In the genomic region with DNA sequence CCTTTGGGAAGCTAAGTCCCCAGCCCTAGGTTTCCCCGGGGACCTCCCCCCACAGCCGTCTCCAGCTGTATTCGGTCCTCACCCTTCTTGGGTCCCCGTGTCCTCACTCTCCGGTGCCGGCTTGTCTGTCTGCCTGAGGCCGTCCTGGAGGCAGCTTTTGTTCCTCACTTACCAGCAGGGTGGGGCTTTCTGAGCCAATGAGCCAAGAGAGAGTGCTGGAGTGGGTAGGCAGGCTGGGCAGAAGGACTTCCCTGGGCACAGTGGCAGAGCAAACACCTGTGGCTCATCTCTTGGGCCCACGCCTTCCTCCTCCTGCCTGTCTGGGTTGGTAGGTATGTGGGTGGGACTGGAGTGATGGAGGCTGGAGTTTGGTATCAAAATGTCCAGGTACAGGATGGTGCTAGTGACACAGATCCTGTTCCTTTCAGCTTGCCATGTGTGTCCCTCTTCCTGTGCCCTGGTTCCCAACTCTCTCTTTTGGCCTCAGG, we compare ENCODE assay signal across 17 mouse cellular contexts. TPM values are rescaled to one million over a fixed set of nuclear protein-coding genes. Genes with fewer than 3 reads are reported as not detected.
A peak's percentile ranks its signal among the peaks of the same experiment; 100 is the strongest.
DNase-seq lines count a peak whose midpoint lies in the region; ATAC-seq and TF ChIP-seq lines count a peak whose summit lies in the region.
"Had no signal": no experiment of that assay in that cellular context is flagged by ENCODE, and none has a peak within 500 bp of the region (broad histone marks: within the 10 kb centered on the region; RNA-seq: fewer than 3 reads in every experiment).

Gjb4 (minus strand) TSS at position 131 of the 488 bp plus-strand sequence.

- H3K9ac ChIP-seq in heart, embryonic 16.5 days (ENCODE audit: low read length): no peak within 1 kb of the TSS
- H3K9ac ChIP-seq in heart, adult 2 months (ENCODE audit: low read depth, low read length): no peak within 1 kb of the TSS
- no peak within 1 kb of the TSS for H3K9ac ChIP-seq in stomach, postnatal 0 days (ENCODE audit: low read length)
- H3K9ac ChIP-seq: embryonic facial prominence, embryonic 12.5 days; forebrain, embryonic 15.5 days; liver, embryonic 15.5 days had no signal

- H3K27me3 ChIP-seq in heart, embryonic 16.5 days (ENCODE audit: control insufficient read depth, insufficient read depth, low read length): no peaks in the 10 kb centered on the region
- H3K27me3 ChIP-seq in heart, adult 2 months (ENCODE audit: control insufficient read depth, insufficient read depth, low read length): no peaks in the 10 kb centered on the region
- peaks cover 17% of the 10 kb centered on the region for H3K27me3 ChIP-seq in megakaryocyte, embryonic 14.5 days (replicated peaks)
- no peaks in the 10 kb centered on the region for H3K27me3 ChIP-seq in stomach, postnatal 0 days (ENCODE audit: control insufficient read depth, insufficient read depth, low read length)
- H3K27me3 ChIP-seq: embryonic facial prominence, embryonic 12.5 days; forebrain, embryonic 15.5 days; liver, embryonic 15.5 days had no signal

- no peak for TF ChIP-seq EP300 in heart, adult 2 months (IDR thresholded peaks at IDR 0.05; ENCODE audit: insufficient read depth, low read depth, low read length)
- no peak for TF ChIP-seq EP300 in stomach, postnatal 0 days (optimal IDR thresholded peaks at IDR 0.05)

- no peak for DNase-seq in heart, adult 2 months
- peak; percentile 41 for DNase-seq in Muller cell, postnatal 12 days (ENCODE audit: inconsistent ontology term)
- no peak for DNase-seq in stomach, postnatal 0 days (ENCODE audit: low spot score)
- no peak for DNase-seq in thymus, postnatal 10 days (ENCODE audit: low spot score in 2 of 2)
- DNase-seq: gastrocnemius, postnatal 10 days had no signal

- H3K9me3 ChIP-seq in heart, embryonic 16.5 days (replicated peaks; ENCODE audit: control insufficient read depth, low read length): no peaks in the 10 kb centered on the region
- H3K9me3 ChIP-seq in megakaryocyte, embryonic 14.5 days: no peaks in the 10 kb centered on the region
- H3K9me3 ChIP-seq in stomach, postnatal 0 days (ENCODE audit: control insufficient read depth, low read length): no peaks in the 10 kb centered on the region
- H3K9me3 ChIP-seq: embryonic facial prominence, embryonic 12.5 days; forebrain, embryonic 15.5 days; liver, embryonic 15.5 days had no signal

- 0 out of 2 replicates have a peak within 1 kb of the TSS, but pooled peaks have one; percentile 28 for H3K27ac ChIP-seq in heart, embryonic 16.5 days (ENCODE audit: low read length)
- H3K27ac ChIP-seq in heart, adult 2 months: no peak within 1 kb of the TSS
- no peak within 1 kb of the TSS for H3K27ac ChIP-seq in stomach, postnatal 0 days (replicated peaks)
- H3K27ac ChIP-seq: embryonic facial prominence, embryonic 12.5 days; forebrain, embryonic 15.5 days; liver, embryonic 15.5 days had no signal

- 48% methylated on average over 8 of the region's 8 CpGs for WGBS in heart, embryonic 16.5 days
- 69% methylated on average over 8 of the region's 8 CpGs for WGBS in heart, adult 2 months
- 46% methylated on average over 8 of the region's 8 CpGs for WGBS in stomach, postnatal 0 days

- TF ChIP-seq POLR2A in heart, adult 2 months (IDR thresholded peaks at IDR 0.05; ENCODE audit: insufficient read depth, low read depth, low read length): no peak

- no peaks in the 10 kb centered on the region for H3K36me3 ChIP-seq in heart, embryonic 16.5 days (ENCODE audit: control insufficient read depth, insufficient read depth)
- no peaks in the 10 kb centered on the region for H3K36me3 ChIP-seq in heart, adult 2 months (ENCODE audit: control insufficient read depth, insufficient read depth, low read length)
- peaks cover 20% of the 10 kb centered on the region for H3K36me3 ChIP-seq in megakaryocyte, embryonic 14.5 days (replicated peaks; ENCODE audit: low read length)
- no peaks in the 10 kb centered on the region for H3K36me3 ChIP-seq in stomach, postnatal 0 days (ENCODE audit: control insufficient read depth, insufficient read depth, low read length)
- H3K36me3 ChIP-seq: embryonic facial prominence, embryonic 12.5 days; forebrain, embryonic 15.5 days; liver, embryonic 15.5 days had no signal

- peaks cover 18% of the 10 kb centered on the region for H3K4me1 ChIP-seq in heart, embryonic 16.5 days (ENCODE audit: control insufficient read depth, insufficient read depth, low read length)
- no peaks in the 10 kb centered on the region for H3K4me1 ChIP-seq in heart, adult 2 months (ENCODE audit: control insufficient read depth, insufficient read depth, low read length)
- peaks cover 3% of the 10 kb centered on the region; the same call in 1 of the 2 replicates for H3K4me1 ChIP-seq in megakaryocyte, embryonic 14.5 days
- H3K4me1 ChIP-seq in stomach, postnatal 0 days (replicated peaks; ENCODE audit: control insufficient read depth, insufficient read depth): no peaks in the 10 kb centered on the region
- H3K4me1 ChIP-seq: forebrain, embryonic 15.5 days; liver, embryonic 15.5 days had no signal

- no peak for ATAC-seq in heart, embryonic 16.5 days (replicated peaks; ENCODE audit: extremely low read depth, insufficient read depth, low FRiP score)
- ATAC-seq in megakaryocyte, adult 5-6 weeks (ENCODE audit: poor library complexity, severe bottlenecking): no peak
- ATAC-seq in stomach, postnatal 0 days (ENCODE audit: low FRiP score, low TSS enrichment): 0 out of 2 replicates have a peak, but pooled peaks have one; percentile 20
- ATAC-seq: forebrain, embryonic 15.5 days had no signal

- no peak within 1 kb of the TSS for H3K4me2 ChIP-seq in heart, embryonic 16.5 days (ENCODE audit: low read depth, low read length)
- H3K4me2 ChIP-seq in stomach, postnatal 0 days (replicated peaks; ENCODE audit: low read depth): no peak within 1 kb of the TSS; the same call in 1 of the 2 replicates
- H3K4me2 ChIP-seq: embryonic facial prominence, embryonic 12.5 days; forebrain, embryonic 15.5 days; liver, embryonic 15.5 days had no signal

- intact Hi-C loops in heart, adult 2 months (cut with DNase I): no loop called here

- H3K4me3 ChIP-seq in heart, embryonic 16.5 days (ENCODE audit: low read length): no peak within 1 kb of the TSS
- H3K4me3 ChIP-seq in heart, adult 2 months: no peak within 1 kb of the TSS
- peak within 1 kb of the TSS; percentile 81 for H3K4me3 ChIP-seq in megakaryocyte, embryonic 14.5 days (replicated peaks)
- no peak within 1 kb of the TSS for H3K4me3 ChIP-seq in stomach, postnatal 0 days (ENCODE audit: low read depth, low read length)
- H3K4me3 ChIP-seq: embryonic facial prominence, embryonic 12.5 days; forebrain, embryonic 15.5 days; liver, embryonic 15.5 days had no signal

- H3K79me2 ChIP-seq in heart, adult 2 months (replicated peaks; ENCODE audit: control insufficient read depth, insufficient read depth, low read length): no peaks in the 10 kb centered on the region

- no peak for TF ChIP-seq CTCF in heart, adult 2 months (IDR thresholded peaks at IDR 0.05)
- TF ChIP-seq CTCF in stomach, postnatal 0 days (IDR thresholded peaks at IDR 0.05; ENCODE audit: low read depth): no peak

RNA-seq across cellular contexts. Expression of gene Gjb4, which starts in this region (rescaled TPM):
- 0.09 and 0.10 TPM in 2 replicates for polyA plus RNA-seq in heart, embryonic 16.5 days (2015; fragmentation: Nextera tagmentation; extraction: Ambion mirVana)
- total RNA-seq in heart, adult 2 months (2021): not detected
- polyA plus RNA-seq in heart, adult 2 months (2012; rRNA removed): 0.12 and 0.14 TPM in 2 replicates
- not detected in 2 replicates for polyA plus RNA-seq in megakaryocyte, embryonic 14.5 days (2012; ENCODE audit: insufficient read depth, low replicate concordance)
- not detected in 2 replicates for total RNA-seq in megakaryocyte, adult 5-6 weeks (2015)
- total RNA-seq in megakaryocyte, adult 5-6 weeks (2017): 0.07 TPM in 1 of 2 replicates, not detected in the other
- 1.7 and 2.0 TPM in 2 replicates for polyA plus RNA-seq in stomach, postnatal 0 days (2015; fragmentation: Nextera tagmentation; extraction: Ambion mirVana)
- total RNA-seq: adrenal gland, postnatal 4 days; gastrocnemius, postnatal 10 days; heart, postnatal 14 days; layer of hippocampus, postnatal 14 days; megakaryocyte-erythroid progenitor cell, adult 5-6 weeks; neutrophil, adult 5-6 weeks had no signal
- polyA plus RNA-seq: embryonic facial prominence, embryonic 12.5 days; forebrain, embryonic 15.5 days; liver, embryonic 15.5 days; spleen, adult 2 months had no signal
